Mouse (Mus musculus): ENCODE results near the gene Igsf23. TPM values are rescaled to one million over a fixed set of nuclear protein-coding genes. Genes with fewer than 3 reads are reported as not detected.

Gene Igsf23
- total and polyA plus RNA-seq, 3 experiments = 0.11 TPM; not detected in 2

- Histone ChIP-seq H3K27me3 (ENCODE audit: insufficient read depth, low read length) (no peaks in the 10 kb centered on the region), H3K4me3 (ENCODE audit: low read depth, low read length) (no peak overlapping the region), H3K36me3 (replicated peaks) (no peaks in the 10 kb centered on the region), H3K4me1 (ENCODE audit: insufficient read depth, low read depth, low read length) (no peaks in the 10 kb centered on the region), H3K9me3 (replicated peaks) (no peaks in the 10 kb centered on the region)
- DNase-seq (ENCODE audit: low spot score) = peak; percentile 42
- TF ChIP-seq GATA1 (IDR thresholded peaks at IDR 0.05; ENCODE audit: borderline replicate concordance, low read length) (no peak), CTCF (IDR thresholded peaks at IDR 0.05; ENCODE audit: low read depth, low read length) (peak; percentile 90)
- ATAC-seq (ENCODE audit: extremely low read depth, insufficient number of reproducible peaks, low FRiP score, poor library complexity, severe bottlenecking) = no peak
These were observed 39.9 kb downstream of the Igsf23 start for GRCm38 (mm10) chr7:19910421-19911291.

DNA sequence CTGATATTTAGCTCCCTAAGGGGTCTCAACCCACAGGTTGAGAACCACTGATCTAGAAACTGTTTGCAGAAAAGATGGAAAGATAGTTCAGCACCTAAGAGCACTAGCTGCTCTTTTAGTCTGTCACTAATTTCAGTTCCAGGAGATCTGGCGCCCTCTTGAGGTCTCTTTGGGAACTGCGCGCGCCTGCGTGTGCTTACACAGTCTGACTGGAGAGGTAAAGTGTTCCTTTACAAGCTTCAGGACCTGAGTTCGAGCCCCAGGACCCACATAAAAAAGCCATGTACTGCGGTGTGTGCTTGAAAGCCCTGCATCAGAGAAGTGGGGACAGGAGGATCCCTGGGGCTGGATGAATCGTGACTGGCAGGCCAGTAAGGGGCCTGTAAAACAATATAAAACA lies 60.7 kb downstream of the Igsf23 start:
- Histone ChIP-seq H3K27me3 (ENCODE audit: insufficient read depth, low read length) (peaks cover 6% of the 10 kb centered on the region; the same call in 1 of the 2 replicates), H3K36me3 (replicated peaks) (no peaks in the 10 kb centered on the region), H3K4me1 (ENCODE audit: insufficient read depth, low read depth, low read length) (0 out of 2 replicates have a peak, but pooled peaks cover 2% of the 10 kb centered on the region), H3K9me3 (replicated peaks) (no peaks in the 10 kb centered on the region), H3K4me3 (ENCODE audit: low read depth, low read length) (no peak overlapping the region)
- ATAC-seq (ENCODE audit: extremely low read depth, insufficient number of reproducible peaks, low FRiP score, poor library complexity, severe bottlenecking) (no peak), DNase-seq (ENCODE audit: low spot score) (no peak)
- peak; percentile 40; the same call in 1 of the 2 replicates for TF ChIP-seq CTCF (IDR thresholded peaks at IDR 0.05; ENCODE audit: low read depth, low read length)
- no peak for TF ChIP-seq POLR2AphosphoS5 (IDR thresholded peaks at IDR 0.05; ENCODE audit: insufficient replicate concordance, low read depth, low read length)

DNA sequence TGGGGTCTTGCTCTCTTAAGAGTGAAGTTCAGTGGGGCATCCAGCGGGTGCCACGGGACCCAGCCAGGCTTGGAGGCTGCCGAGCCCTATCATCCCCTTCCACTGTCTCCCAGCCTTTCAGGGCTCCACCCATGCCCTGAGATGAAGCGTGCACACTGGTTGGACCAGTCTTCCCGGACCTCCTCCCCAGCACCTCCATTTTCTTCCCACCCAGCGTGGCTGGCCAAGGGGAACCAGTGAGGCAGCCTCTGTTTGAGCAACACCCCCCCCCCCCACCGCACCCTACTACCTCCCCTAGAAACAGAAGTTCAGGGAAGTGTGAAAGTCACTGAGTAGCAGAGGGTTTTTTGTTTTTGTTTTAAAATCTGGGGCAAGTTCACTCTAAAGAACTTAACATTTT lies 62.7 kb downstream of the Igsf23 start, which contains the start of gene Ceacam19:
TSS of gene Ceacam19 (minus strand) at position 117 of the 400 bp plus-strand sequence.
- Histone ChIP-seq H3K27me3 (ENCODE audit: insufficient read depth, low read length) (peaks cover 6% of the 10 kb centered on the region; the same call in 1 of the 2 replicates), H3K4me3 (ENCODE audit: low read depth, low read length) (no peak within 1 kb of the TSS), H3K4me1 (ENCODE audit: insufficient read depth, low read depth, low read length) (0 out of 2 replicates have a peak, but pooled peaks cover 2% of the 10 kb centered on the region), H3K9me3 (replicated peaks) (no peaks in the 10 kb centered on the region), H3K36me3 (replicated peaks) (no peaks in the 10 kb centered on the region)
- DNase-seq (ENCODE audit: low spot score) (no peak), ATAC-seq (ENCODE audit: extremely low read depth, insufficient number of reproducible peaks, low FRiP score, poor library complexity, severe bottlenecking) (no peak)
- TF ChIP-seq TAL1 (conservative IDR thresholded peaks at IDR 0.05; ENCODE audit: low read depth, low read length) (no peak), CTCF (IDR thresholded peaks at IDR 0.05; ENCODE audit: low read depth, low read length) (no peak), GATA2 (IDR thresholded peaks at IDR 0.05; ENCODE audit: borderline replicate concordance, low read depth, low read length) (no peak), GATA1 (IDR thresholded peaks at IDR 0.05; ENCODE audit: borderline replicate concordance, low read length) (no peak), POLR2AphosphoS5 (IDR thresholded peaks at IDR 0.05; ENCODE audit: insufficient replicate concordance, low read depth, low read length) (no peak)

Other genes with a start within 250 kb of the Igsf23 start
- 75.6 and 88.4 TPM in 2 replicates for gene Tomm40, start 235.3 kb downstream of the Igsf23 start, total RNA-seq (2014; fragmentation: Nextera tagmentation)
- 49.1 and 56.9 TPM in 2 replicates for gene Tomm40, start 235.3 kb downstream of the Igsf23 start, total RNA-seq (2017)
- gene Tomm40, start 235.3 kb downstream of the Igsf23 start, polyA plus RNA-seq (2012) = 377 and 386 TPM in 2 replicates
- gene Nectin2, start 200.3 kb downstream of the Igsf23 start, total RNA-seq (2014; fragmentation: Nextera tagmentation) = 14.2 and 17.2 TPM in 2 replicates
- gene Nectin2, start 200.3 kb downstream of the Igsf23 start, total RNA-seq (2017) = 9.7 and 11.4 TPM in 2 replicates
- gene Nectin2, start 200.3 kb downstream of the Igsf23 start, polyA plus RNA-seq (2012) = 34.9 and 35.8 TPM in 2 replicates
- not detected in 2 replicates for gene Bcam, start 179.7 kb downstream of the Igsf23 start, total RNA-seq (2014; fragmentation: Nextera tagmentation)
- gene Bcam, start 179.7 kb downstream of the Igsf23 start, total RNA-seq (2017) = 0.05 TPM in 1 of 2 replicates, not detected in the other
- not detected in 2 replicates for gene Bcam, start 179.7 kb downstream of the Igsf23 start, polyA plus RNA-seq (2012)
- gene Cblc, start 153.9 kb downstream of the Igsf23 start, total RNA-seq (2014; fragmentation: Nextera tagmentation) = not detected in 2 replicates
- not detected in 2 replicates for gene Cblc, start 153.9 kb downstream of the Igsf23 start, total RNA-seq (2017)
- not detected in 2 replicates for gene Cblc, start 153.9 kb downstream of the Igsf23 start, polyA plus RNA-seq (2012)
- 2.7 TPM in 1 of 2 replicates, not detected in the other for gene Bcl3, start 128.0 kb downstream of the Igsf23 start, total RNA-seq (2014; fragmentation: Nextera tagmentation)
- gene Bcl3, start 128.0 kb downstream of the Igsf23 start, total RNA-seq (2017) = 0.71 and 1.1 TPM in 2 replicates
- gene Bcl3, start 128.0 kb downstream of the Igsf23 start, polyA plus RNA-seq (2012) = 6.1 and 6.6 TPM in 2 replicates
- not detected in 2 replicates for gene Gm19345, start 98.8 kb downstream of the Igsf23 start, total RNA-seq (2014; fragmentation: Nextera tagmentation)
- gene Gm19345, start 98.8 kb downstream of the Igsf23 start, total RNA-seq (2017) = not detected in 2 replicates
- not detected in 2 replicates for gene Gm19345, start 98.8 kb downstream of the Igsf23 start, polyA plus RNA-seq (2012)
- 1.7 and 4.1 TPM in 2 replicates for gene Ceacam16, start 89.5 kb downstream of the Igsf23 start, total RNA-seq (2014; fragmentation: Nextera tagmentation)
- 2.3 and 2.8 TPM in 2 replicates for gene Ceacam16, start 89.5 kb downstream of the Igsf23 start, total RNA-seq (2017)
- gene Ceacam16, start 89.5 kb downstream of the Igsf23 start, polyA plus RNA-seq (2012) = 2.2 and 3.2 TPM in 2 replicates
- gene Ceacam19, start 62.8 kb downstream of the Igsf23 start, total RNA-seq (2014; fragmentation: Nextera tagmentation) = not detected in 2 replicates
- gene Ceacam19, start 62.8 kb downstream of the Igsf23 start, total RNA-seq (2017) = 0.05 TPM in 1 of 2 replicates, not detected in the other
- not detected in 2 replicates for gene Ceacam19, start 62.8 kb downstream of the Igsf23 start, polyA plus RNA-seq (2012)
- gene Pvr, start 29.6 kb downstream of the Igsf23 start, total RNA-seq (2014; fragmentation: Nextera tagmentation) = not detected in 2 replicates
- 0.17 and 0.33 TPM in 2 replicates for gene Pvr, start 29.6 kb downstream of the Igsf23 start, total RNA-seq (2017)
- not detected in 2 replicates for gene Pvr, start 29.6 kb downstream of the Igsf23 start, polyA plus RNA-seq (2012)
- gene Ceacam20, start 14.7 kb upstream of the Igsf23 start, total RNA-seq (2014; fragmentation: Nextera tagmentation) = not detected in 2 replicates
- gene Ceacam20, start 14.7 kb upstream of the Igsf23 start, total RNA-seq (2017) = not detected in 2 replicates
- not detected in 2 replicates for gene Ceacam20, start 14.7 kb upstream of the Igsf23 start, polyA plus RNA-seq (2012)
- not detected in 2 replicates for gene Nlrp9b, start 40.7 kb upstream of the Igsf23 start, total RNA-seq (2014; fragmentation: Nextera tagmentation)
- gene Nlrp9b, start 40.7 kb upstream of the Igsf23 start, total RNA-seq (2017) = 0.12 and 0.38 TPM in 2 replicates
- not detected in 2 replicates for gene Nlrp9b, start 40.7 kb upstream of the Igsf23 start, polyA plus RNA-seq (2012)
- not detected in 2 replicates for gene Vmn1r91, start 148.9 kb upstream of the Igsf23 start, total RNA-seq (2014; fragmentation: Nextera tagmentation)
- gene Vmn1r91, start 148.9 kb upstream of the Igsf23 start, total RNA-seq (2017) = 0.05 and 0.06 TPM in 2 replicates
- not detected in 2 replicates for gene Vmn1r91, start 148.9 kb upstream of the Igsf23 start, polyA plus RNA-seq (2012)
- not detected in 2 replicates for gene Gm16442, start 171.8 kb upstream of the Igsf23 start, total RNA-seq (2014; fragmentation: Nextera tagmentation)
- gene Gm16442, start 171.8 kb upstream of the Igsf23 start, total RNA-seq (2017) = 0.27 TPM in 1 of 2 replicates, not detected in the other
- not detected in 2 replicates for gene Gm16442, start 171.8 kb upstream of the Igsf23 start, polyA plus RNA-seq (2012)
- gene Vmn1r93, start 188.3 kb upstream of the Igsf23 start, total RNA-seq (2014; fragmentation: Nextera tagmentation) = not detected in 2 replicates
- not detected in 2 replicates for gene Vmn1r93, start 188.3 kb upstream of the Igsf23 start, total RNA-seq (2017)
- not detected in 2 replicates for gene Vmn1r93, start 188.3 kb upstream of the Igsf23 start, polyA plus RNA-seq (2012)
- gene Vmn1r94, start 217.6 kb upstream of the Igsf23 start, total RNA-seq (2014; fragmentation: Nextera tagmentation) = not detected in 2 replicates
- not detected in 2 replicates for gene Vmn1r94, start 217.6 kb upstream of the Igsf23 start, total RNA-seq (2017)
- not detected in 2 replicates for gene Vmn1r94, start 217.6 kb upstream of the Igsf23 start, polyA plus RNA-seq (2012)
- not detected in 2 replicates for gene Vmn1r95, start 243.0 kb upstream of the Igsf23 start, total RNA-seq (2014; fragmentation: Nextera tagmentation)
- 0.17 TPM in 1 of 2 replicates, not detected in the other for gene Vmn1r95, start 243.0 kb upstream of the Igsf23 start, total RNA-seq (2017)
- not detected in 2 replicates for gene Vmn1r95, start 243.0 kb upstream of the Igsf23 start, polyA plus RNA-seq (2012)

All from G1E (cell line).